Mouse (Mus musculus) lung, postnatal 0 days (tissue): ENCODE measurements around the gene Efcab9.

Source experiments
- CTCF ChIP-seq: IDR thresholded peaks from 2 replicates; pipeline ENCODE4 v1.5.1; 2016; ENCODE audit warnings: antibody characterized with exemption, mild to moderate bottlenecking
- EP300 ChIP-seq: IDR thresholded peaks from 2 replicates; pipeline ENCODE4 v1.6.1; 2016; ENCODE audit warnings: antibody characterized with exemption, mild to moderate bottlenecking, control low read depth

DNA sequence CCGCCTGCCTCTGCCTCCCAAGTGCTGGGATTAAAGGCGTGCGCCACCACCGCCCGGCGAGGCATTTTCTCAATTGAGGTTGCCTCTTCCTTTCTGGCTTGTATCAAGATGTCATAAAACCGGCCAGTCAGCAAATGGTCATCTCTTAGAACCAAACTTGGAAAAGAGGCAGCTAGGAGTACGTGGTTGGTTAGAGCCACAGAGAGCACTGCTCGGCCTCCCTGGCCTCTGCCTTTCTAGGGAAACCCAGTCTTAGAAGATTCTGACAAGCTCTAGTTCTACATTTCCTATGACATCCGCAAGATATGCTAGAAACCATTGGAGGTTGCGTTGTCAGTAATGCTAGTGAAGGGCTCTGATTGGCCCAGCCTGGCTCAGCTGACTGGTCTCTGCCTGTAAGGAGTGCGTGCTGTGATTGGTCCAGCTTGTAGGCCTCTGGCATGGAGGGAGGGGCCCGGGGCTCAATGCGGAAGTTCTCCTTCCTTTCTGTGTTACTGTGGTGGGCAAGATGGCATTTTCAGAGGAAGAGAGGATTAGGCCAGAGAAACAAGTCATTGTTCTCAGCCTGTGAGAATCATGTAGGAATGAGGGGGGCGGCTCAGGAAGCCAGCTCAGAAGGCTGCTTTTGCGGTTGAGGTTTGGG lies 48.5 kb upstream of the Efcab9 start:
- TF ChIP-seq CTCF (no peak), EP300 (no peak)
